Mouse (Mus musculus): ENCODE results near the gene Pld2.

Gene Pld2

GRCm38 (mm10) chr11:70539877-70540587 lies at the start of gene Pld2:
Gene Pld2, plus strand, starts transcription at chr11:70540064.
- peak; percentile 91 for DNase-seq (ENCODE audit: low spot score)

- DNase-seq (ENCODE audit: low spot score) = no peak
These were observed 40.0 kb upstream of the Pld2 start for GRCm38 (mm10) chr11:70499566-70500475.

DNA sequence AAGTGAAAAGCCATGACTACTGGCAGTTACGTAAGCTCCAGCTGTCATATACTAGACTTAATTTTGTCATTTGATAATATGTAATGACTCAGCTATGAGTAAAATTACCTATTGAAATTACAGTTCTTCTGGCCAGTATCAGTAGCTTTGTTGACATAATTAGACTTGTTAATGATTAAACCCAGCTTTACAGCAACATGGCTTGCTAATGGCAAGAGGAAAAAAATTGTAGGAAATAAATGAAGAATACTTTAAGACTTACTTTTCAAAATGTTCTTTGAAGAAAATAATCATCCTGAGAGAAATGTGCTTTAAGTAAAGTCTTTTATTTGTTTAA lies 39.4 kb upstream of the Pld2 start:
- no peak for DNase-seq (ENCODE audit: low spot score)

GRCm38 (mm10) chr11:70502018-70502417 lies 37.8 kb upstream of the Pld2 start:
- DNase-seq (ENCODE audit: low spot score) = no peak

DNA sequence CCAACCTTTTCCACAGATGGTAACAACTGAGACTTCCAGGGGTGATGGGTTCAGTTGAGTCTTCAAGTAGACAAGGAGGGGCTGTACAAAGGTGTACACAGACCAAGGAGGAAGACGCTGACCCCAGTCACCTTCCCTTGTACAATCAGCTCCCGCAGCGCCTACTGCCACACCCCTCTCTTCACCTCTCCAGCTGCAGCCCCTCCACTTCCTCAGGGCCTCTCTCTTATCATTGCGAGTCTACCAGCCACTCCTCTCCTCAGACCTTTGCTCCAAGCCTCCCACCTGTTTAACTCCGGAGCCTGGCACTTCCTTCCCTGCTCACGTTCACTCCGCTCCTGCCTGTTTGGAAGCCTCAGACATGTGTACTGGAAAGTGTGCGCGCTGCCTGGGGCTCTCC lies 34.9 kb upstream of the Pld2 start, which contains the start of gene Tm4sf5:
Tm4sf5 (plus strand) TSS at position 275 of the 400 bp plus-strand sequence.
- no peak for DNase-seq (ENCODE audit: low spot score)

GRCm38 (mm10) chr11:70506385-70506784 lies 33.5 kb upstream of the Pld2 start:
- DNase-seq (ENCODE audit: low spot score) = peak; percentile 82

GRCm38 (mm10) chr11:70506962-70507515 lies 32.8 kb upstream of the Pld2 start:
- DNase-seq (ENCODE audit: low spot score) = no peak

- peak; percentile 74 for DNase-seq (ENCODE audit: low spot score)
These were observed 29.9 kb upstream of the Pld2 start for GRCm38 (mm10) chr11:70509753-70510564.

- DNase-seq (ENCODE audit: low spot score) = no peak
These were observed 28.6 kb upstream of the Pld2 start for GRCm38 (mm10) chr11:70511242-70511641.

DNA sequence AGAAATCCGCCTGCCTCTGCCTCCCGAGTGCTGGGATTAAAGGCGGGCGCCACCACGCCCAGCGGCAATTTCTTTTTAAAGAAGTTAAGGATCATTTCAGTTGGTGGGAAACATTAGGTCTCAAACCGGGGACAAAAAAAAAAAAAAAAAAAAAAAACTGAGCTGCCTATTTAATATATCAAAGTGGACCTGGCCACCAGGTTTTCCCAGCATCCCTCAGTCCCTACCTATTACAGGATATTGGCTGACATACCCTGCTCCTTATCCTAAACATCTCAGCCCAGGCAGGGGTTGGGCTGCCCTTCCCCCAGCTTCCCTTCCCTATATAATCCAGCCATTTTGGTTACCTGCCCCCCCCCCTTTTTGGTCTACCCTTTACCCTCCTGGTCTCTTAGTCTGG lies 28.0 kb upstream of the Pld2 start:
- DNase-seq (ENCODE audit: low spot score) = no peak

GRCm38 (mm10) chr11:70512709-70513342 lies 27.0 kb upstream of the Pld2 start:
- DNase-seq (ENCODE audit: low spot score) = no peak

DNA sequence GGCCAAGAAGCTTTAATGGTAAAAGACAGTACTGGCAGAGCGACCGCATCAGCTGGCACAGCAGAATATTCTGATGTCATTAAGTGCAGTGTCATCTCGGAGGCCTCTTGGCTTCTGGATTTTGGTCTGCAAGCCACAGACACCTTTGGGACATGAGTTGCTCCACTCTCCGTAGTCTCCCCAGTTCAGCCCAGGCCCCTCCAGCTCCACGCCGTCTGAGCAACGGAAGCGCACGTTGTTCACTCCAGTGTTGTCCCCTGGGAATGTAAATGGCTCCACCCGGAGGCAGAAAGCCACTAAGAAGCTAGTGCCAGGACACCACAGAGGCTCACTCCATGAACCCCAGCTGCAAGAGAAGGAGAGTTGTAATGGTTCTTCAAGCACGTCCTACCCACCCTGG lies 26.3 kb upstream of the Pld2 start:
- DNase-seq (ENCODE audit: low spot score) = no peak

GRCm38 (mm10) chr11:70514288-70514687 lies 25.6 kb upstream of the Pld2 start, which contains the start of gene Vmo1:
Gene Vmo1, minus strand, starts transcription at chr11:70514616.
- no peak for DNase-seq (ENCODE audit: low spot score)

- DNase-seq (ENCODE audit: low spot score) = peak; percentile 83
These were observed 23.5 kb upstream of the Pld2 start for GRCm38 (mm10) chr11:70516352-70516751.

GRCm38 (mm10) chr11:70518436-70518835 lies 21.4 kb upstream of the Pld2 start:
- no peak for DNase-seq (ENCODE audit: low spot score)

DNA sequence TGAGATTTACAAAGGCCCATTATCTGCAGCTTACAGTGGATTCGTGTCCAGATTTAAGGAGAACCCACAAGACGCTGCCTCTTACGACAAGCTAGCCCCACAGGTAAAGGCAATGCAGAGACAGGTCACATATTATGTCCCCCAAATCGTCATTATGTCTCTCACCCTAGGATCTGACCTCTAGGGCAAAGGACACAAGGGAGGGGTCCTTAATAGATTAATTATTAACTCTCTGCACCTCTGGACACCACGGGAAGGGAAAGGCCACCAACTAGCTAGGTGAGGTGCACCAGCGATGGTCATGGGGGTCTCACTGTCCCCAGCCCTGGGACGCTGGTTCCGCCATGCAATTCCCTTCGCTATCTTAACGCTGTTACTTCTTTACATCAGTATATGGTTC lies 20.9 kb upstream of the Pld2 start, which contains the start of gene Gltpd2:
Gltpd2 (plus strand) TSS at position 274 of the 400 bp plus-strand sequence.
- DNase-seq (ENCODE audit: low spot score) = no peak

DNA sequence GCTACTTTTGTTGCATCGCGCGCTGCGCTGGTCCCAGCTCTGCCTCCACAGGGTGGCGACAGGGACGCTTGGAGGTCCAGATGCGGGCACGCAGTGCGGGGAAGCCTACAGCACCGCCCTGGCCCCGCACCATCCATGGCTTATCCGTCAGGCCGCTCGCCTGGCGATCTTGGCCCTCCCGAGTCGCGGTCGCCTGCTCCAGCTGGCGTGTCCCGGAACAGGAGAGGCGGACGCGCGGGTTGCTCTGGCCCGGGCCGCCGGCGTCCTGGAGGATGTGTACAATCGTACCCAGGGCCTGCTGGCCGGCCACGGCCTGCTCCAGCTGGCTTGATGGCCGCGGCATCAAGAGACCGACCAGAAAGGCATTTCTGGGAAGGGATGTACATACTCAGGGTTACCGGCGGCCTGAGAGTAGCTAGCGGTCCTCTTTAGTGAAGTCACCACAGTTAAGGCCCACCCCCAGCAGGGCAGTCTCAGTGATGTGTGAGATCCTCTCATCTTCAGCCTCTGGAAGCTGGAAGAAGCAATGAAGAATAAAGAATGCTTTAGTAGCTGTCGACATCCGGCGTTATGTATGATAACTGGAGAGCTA lies 19.6 kb upstream of the Pld2 start:
- DNase-seq (ENCODE audit: low spot score) = peak; percentile 59

GRCm38 (mm10) chr11:70523306-70523989 lies 16.4 kb upstream of the Pld2 start:
- peak; percentile 47 for DNase-seq (ENCODE audit: low spot score)

- DNase-seq (ENCODE audit: low spot score) = no peak
These were observed 15.1 kb upstream of the Pld2 start for GRCm38 (mm10) chr11:70524782-70525181.

DNA sequence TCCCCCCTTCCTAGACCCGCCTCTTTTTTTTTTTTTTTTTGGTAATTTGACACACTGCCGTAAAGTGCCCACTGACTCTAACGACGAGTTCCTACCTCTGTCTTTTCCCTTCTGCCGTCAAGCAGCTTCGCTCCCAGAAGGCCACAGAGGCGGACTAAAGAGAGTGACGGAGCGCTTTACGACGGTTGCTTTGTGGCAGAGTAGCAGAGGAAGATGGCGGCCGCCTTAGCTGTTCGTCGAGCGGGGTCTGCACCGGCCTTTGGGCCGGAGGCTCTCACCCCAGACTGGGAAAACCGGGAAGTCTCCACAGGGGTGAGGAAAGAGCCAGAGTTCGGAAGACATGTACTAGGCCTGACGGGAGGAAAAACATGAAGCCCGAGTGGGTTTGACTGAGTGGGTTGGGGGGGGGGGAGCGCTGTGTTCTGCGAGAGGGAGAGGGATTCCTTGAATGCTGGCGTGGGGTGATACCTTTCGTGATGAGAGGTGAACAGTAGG lies 14.6 kb upstream of the Pld2 start, which contains the start of gene Psmb6:
Psmb6 (plus strand) TSS at position 184 of the 495 bp plus-strand sequence.
- DNase-seq (ENCODE audit: low spot score) = peak; percentile 98
